Mouse (Mus musculus): ENCODE data around the gene Fkbp8.
"Not testable (repeated sequence)": the region's sequence is repeated elsewhere in the genome, so short reads cannot be mapped to it uniquely, and the experiment has no call there.

Gene Fkbp8

DNA sequence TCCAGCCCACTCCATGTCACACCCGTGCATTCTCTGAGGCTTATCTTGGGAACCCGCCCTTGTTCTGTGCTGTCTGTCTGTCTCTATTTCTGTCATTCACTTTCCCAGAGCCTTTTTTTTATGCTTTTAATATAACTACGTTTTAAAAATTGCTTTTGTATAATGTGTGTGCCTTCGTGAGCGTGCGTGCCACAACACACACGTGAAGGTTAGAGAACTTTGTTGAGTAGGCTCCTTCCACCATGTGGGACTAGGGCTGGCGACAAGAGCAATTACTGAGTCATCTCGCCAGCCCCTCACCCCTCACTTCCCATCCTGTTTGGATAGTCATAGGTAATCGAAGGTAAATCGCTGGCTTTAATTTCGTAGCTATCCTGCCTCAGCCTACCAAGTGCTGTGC is 25.0 kb upstream of the Fkbp8 start:
- DNase-seq, result no peak

DNA sequence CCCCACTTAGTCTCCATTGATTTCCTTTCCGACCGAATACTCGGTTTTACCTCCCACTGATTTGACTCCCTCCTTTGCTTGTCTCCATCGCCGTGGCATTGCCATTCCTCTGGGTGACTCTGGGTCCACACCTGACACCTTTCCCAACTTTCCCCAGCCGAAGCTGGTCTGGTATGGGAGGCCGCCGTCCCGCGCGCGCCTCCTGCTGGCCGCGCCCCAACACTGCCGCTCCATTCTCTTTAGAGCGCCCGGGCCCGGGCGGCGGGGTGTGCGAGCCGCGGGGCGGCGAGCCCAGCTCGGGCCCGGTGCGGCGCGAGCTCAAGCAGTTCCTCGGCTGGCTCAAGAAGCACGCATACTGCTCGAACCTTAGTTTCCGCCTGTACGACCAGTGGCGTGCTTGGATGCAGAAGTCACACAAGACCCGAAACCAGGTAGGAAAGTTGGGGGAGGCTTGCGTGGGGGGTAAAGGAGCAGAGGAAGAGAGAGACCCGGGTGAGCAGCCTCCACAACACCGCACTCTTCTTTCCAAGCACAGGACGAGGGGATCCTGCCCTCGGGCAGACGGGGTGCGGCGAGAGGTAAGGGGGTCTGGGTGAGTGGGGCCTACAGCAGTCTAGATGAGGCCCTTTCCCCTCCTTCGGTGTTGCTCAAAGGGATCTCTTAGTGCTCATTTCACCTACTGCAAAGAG is 24.3 kb upstream of the Fkbp8 start:
- peak; percentile 63 to 83 for DNase-seq

DNA sequence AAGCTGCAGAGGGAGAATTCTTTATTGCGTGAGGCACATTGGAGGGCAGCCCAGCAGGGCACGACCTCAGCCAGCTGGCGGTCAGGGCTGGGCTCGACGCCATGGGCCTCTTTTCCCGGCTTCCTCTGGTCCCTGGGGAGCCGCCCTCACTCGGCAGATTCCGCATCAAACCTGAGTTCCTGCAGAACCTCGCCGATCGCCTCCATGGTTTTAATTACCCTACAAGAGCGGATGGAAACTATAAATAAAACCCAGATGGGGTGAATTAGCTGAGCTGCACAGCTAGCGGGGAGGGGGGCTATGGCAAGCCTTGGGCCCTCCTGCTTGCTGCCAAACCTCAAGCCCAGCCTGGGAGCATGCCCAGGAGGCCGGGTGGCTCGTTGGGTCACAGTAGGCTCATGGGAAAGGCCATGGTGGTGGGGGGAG is 23.2 kb upstream of the Fkbp8 start:
- peak; percentile 49 to 74 for DNase-seq

DNA sequence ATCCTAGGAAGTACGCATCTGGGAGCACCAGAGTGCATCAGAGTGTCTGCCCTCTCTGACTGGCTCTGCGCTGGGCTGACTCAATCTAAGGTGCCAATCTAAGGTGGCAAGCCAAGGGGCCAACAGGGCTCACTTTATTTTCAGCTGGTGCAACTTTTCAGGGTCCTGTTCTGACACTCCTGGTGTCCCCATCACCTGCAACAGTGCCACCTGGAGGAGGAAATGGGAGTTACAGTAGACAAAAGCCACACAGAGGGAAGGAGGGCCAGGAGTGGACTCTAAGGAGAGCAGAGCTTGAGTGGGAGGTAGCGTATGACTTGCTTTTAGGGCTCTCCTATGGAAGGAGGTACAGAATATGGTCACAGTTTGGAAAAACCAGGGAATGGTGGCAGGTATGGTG is 22.7 kb upstream of the Fkbp8 start:
- peak; percentile 65 to 90 for DNase-seq

DNA sequence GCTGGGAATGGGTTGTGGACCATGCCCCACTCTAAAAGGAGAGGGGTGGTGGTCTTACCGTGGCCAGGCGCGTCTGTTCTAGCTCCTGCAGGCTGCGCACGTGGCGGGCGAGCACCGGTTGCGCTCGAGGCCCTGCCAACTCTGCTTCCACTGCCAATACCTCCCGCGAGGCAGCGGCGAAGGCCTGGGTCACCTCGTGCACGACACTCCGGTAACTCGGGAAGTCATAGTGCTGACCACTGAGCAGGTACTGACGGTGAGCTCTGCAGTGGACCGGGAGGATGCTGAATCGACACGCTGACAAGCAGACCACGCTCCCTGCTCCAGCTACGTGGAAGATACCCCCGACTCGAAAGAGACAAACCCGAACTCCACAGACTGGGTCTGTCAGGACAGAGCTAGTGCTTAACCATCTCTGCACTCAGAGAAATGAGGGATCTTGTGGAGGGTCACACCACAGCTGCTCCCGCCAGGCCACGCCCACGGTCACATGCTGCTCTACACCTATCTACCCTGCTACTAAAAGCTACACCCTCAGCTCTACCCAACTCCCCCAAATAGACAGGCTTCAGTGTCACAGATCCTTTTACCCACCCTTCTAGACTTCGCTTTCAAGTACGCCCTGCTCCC is 21.7 kb upstream of the Fkbp8 start:
- DNase-seq, result peak in 1 of 2 experiments; percentile 36

DNA sequence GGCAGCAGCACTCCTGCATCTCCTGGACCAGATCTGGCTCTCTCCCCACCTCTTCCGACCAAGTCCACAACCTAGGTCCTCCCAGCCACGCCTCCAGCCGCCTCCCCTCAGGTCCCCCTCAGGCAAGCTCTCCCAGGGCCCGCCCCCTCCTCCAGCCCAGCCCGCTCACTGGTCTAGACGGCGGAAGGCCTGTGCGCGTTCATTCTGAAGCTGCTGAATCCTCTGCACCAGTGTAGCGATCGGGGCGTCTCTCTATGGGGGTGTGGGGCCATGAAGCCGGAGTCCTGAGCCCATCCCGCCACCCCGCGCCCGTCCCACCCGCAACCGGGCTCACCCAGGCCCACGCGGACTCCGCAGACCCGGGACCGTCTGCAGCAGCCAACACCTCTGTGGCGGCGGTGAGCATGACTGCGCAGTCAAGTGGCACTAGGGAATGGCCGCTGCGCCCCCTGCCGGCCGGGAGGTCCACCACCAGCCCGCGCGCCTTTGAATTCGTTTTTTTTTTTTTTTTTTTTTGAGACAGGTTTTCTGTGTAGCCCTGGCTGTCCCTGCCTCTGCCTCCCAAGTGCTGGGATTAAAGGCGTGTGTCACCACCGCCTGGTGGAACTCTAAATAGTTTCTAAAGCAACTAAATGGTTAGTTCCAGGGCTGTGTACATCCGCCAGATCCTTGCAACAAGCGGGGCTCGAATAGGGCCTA is 21.0 kb upstream of the Fkbp8 start, which contains the start of gene Rex1bd:
Rex1bd (minus strand) TSS at position 425 of the 699 bp plus-strand sequence.
- DNase-seq, result peak; percentile 96 to 97

DNA sequence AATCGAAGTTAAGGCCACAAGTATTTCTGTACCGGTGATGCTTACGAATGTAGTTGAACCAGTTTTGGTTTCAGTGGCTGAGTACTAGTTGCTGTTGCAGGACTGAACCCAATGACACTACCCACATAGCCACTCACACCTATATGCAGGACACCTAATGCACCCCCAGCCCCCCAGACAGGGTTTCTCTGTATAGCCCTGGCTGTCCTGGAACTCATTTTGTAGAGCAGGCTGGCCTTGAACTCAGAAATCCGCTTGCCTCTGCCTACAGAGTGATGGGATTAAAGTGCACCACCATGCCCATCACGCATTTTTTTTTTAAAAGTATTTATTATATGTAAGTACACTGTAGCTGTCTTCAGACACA is 20.5 kb upstream of the Fkbp8 start:
- DNase-seq, result no peak

DNA sequence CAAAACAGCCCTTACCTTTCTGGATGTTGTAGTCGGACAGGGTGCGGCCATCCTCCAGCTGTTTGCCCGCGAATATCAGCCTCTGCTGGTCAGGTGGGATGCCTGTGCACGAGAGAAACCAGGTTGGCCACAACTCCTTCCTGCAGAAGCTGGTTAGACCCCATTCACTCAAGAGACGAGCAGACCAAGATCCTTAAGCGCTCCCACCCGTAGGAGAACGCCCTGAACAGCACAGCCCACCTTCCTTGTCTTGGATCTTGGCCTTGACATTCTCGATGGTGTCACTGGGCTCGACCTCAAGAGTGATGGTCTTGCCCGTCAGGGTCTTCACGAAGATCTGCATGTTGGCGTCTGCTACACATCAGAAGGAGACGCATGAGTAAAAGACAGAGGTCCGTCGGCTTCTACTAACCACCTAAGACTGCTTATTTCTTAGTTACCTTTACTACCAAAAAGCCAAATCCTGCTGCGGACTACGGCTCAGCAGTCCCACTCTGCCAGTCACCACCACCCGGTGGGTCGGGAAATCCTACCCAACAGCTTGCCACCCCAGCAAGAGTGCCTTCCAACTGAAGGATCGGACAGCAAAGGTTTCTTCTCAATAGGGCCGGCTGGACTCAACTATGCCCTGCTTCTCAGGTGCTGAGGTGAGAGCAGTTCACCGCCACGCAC is 18.1 kb upstream of the Fkbp8 start:
- no peak for DNase-seq

DNA sequence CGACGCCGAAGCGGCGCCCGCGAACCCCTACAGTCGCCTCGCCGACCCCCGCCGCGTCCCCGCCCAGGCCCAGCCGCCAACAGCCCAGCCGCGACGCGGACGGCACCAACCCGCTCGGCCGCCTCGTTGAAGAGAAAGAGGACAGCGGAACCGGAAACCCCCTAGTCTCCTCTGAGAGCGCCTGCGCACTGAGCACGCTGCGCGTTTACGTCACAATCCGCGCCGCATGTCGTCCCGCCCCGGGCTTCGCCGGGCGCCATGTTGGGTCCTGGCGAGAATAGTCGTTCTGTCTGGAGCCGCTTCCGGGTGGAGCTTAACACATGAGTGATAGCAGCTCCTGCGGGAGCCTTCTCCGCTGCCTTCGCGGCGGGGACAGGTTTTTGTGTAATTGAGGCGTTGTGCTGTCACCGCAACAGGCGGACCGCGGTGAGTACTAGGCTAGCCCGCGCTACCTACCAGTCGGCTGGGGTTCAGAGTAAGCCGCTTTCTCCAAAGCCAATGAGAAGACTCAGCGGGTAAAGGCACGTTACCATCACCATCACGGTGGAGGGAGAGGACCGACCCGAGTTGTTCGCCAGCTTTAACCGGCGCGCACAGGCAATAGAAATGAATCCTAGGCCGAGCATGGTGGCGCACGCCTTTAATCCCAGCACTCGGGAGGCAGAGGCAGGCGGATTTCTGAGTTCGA is 17.2 kb upstream of the Fkbp8 start, which contains the start of gene Uba52:
Uba52 (minus strand) TSS at position 574 of the 688 bp plus-strand sequence.
- DNase-seq, result peak; percentile 97

DNA sequence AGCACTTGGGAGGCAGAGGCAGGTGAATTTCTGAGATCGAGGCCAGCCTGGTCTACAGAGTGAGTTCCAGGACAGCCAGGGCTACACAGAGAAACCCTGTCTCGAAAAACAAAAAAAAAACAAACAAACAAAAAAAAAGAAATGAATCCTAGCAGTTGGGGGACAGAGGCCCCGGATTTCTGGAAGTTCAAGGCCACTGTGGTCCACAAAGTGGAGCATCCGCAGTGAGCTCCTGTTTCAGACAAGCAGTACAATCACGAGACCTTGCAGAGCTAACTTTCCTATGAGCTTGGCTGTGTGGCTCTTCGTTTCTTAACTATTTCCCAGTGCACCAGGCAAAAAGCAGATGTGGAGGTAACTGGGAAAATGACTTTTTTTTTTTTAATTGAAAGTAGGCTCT is 16.4 kb upstream of the Fkbp8 start:
- DNase-seq, result not testable (repeated sequence)

DNA sequence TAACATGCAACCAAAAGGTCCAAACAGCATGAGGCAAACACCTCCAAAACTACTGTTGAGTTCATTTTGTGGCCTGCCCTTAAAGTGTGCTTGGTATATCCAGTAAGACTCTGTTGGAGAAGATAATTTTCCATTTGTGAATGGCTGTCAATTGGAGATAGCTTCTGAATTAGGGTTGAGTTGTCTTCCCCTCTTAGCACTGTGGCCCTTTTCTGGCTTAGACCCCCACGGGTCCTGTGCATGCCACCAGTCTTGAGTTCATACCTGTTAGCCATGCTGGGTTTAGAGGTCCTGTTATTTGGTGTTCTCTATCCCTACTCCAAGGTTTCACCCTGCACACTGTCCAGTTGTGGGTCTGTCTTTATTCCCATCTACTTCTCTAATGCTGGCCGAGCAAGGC is 15.8 kb upstream of the Fkbp8 start:
- DNase-seq, result no peak

DNA sequence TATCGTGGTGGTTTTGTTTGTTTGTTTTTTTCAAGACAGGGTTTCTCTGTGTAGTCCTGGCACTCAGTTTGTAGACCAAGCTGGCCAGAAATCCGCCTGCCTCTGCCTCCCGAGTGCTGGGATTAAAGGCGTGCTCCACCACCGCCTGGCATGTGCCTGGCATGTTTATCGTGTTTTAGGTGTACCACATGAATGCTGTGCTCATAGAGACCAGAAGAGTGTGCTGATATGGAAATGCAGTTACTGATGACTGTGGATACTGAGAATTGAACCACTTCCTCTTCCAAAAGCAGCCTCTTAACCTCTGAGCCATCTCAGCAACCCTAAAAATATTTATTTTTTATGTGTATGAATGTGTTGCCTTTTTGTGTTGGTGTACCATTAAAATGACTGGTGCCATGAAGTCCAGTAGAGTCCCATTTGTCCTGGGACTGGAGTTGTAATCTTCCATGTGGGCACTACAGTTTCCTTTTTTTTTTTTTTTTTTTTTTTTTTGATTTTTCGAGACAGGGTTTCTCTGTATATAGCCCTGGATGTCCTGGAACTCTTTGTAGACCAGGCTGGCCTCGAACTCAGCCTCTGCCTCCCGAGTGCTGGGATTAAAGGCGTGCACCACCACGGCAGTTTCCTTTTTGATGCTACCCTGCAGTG is 15.1 kb upstream of the Fkbp8 start:
- DNase-seq, result no peak

DNA sequence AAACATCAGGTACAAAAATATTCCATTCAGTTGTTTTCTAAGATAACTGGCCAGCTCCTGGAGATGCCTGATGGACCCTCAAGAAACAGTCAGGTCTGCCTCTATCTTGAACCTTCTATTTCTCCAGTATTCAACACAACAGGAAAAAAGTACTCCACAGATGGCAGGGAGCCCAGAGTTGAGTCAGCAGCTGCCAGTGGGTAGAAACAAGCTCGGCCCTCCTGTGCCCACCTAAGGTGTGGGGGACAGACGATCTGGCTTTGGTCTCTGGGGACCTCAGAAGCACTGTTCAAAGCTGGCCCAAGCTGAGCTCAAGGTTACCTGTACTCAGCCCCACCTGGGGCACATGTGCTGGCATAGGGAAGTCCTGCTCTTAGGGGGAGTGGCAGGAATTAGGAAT is 14.1 kb upstream of the Fkbp8 start:
- peak in 1 of 2 experiments; percentile 49 for DNase-seq

DNA sequence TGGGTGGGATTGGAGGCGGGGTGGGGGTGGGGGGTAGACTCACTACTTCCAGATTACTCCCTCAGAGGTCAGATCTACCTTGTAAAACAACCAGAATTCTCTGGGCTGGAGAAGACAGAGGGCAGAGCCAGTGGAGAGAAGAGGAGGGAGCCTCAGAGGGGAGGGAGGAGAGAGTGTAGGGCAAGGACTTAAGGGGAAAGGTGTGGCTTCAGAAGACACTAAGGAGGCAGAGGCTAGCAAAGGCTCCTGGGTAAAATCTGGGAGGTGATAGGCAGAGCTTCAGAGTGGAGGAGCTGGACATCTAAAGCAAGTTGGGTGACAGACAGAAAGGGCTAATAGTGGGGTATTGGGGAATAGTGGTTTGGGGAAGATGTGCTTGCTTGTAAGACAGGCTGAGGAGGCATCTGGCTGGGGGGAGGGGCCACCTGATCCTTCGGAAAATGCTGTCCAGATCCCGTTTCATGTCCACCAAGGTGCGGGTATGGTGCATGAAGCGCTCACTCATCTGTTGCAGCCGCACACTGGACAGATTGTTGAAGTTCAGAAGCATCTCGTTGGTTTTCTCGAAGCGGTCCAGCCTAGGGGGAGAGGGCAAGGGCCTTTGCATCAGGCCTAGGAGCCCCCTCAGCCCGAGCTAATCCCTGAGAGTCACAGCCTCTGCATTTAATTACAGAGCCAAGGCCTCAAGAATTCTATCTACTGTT is 9.4 kb upstream of the Fkbp8 start:
- no peak for DNase-seq

DNA sequence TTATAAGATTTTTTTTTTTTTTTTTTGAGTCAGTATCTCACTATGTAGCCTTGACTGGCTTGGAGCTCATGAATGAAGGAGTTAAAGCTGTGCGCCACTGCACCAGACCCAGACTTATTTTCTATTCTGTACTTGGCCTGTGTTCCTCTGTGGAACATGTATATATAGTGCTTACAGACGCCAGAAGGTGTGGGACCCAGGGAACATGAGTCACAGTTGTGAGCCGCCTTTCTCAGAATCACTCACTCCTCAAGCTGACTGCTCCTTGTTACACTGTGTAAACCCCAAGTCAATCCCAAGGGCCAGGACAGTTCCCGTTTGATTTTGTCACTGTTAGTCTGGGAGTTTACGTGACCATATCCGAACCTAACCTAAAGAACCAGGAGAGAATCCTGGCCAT is 8.5 kb upstream of the Fkbp8 start:
- DNase-seq, result no peak

DNA sequence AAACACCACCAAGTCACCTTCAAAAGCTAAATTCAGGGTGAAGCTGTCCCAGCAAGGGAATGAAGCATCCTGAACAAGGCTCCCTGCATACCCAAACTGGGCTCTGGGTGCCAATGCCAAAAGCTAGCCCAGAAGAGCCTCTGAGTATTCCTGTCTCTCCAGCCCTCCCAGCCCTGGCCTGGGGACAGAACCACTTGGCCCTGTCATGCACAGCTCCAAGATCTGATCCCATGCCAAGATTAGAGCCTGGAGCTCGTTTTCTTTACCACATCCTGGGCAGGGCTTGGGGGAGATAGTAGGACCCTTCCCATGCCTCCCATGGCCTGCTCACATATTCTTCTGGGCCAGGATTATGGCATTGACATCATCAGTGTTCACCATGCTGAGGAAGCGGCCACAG is 7.9 kb upstream of the Fkbp8 start:
- no peak for DNase-seq

DNA sequence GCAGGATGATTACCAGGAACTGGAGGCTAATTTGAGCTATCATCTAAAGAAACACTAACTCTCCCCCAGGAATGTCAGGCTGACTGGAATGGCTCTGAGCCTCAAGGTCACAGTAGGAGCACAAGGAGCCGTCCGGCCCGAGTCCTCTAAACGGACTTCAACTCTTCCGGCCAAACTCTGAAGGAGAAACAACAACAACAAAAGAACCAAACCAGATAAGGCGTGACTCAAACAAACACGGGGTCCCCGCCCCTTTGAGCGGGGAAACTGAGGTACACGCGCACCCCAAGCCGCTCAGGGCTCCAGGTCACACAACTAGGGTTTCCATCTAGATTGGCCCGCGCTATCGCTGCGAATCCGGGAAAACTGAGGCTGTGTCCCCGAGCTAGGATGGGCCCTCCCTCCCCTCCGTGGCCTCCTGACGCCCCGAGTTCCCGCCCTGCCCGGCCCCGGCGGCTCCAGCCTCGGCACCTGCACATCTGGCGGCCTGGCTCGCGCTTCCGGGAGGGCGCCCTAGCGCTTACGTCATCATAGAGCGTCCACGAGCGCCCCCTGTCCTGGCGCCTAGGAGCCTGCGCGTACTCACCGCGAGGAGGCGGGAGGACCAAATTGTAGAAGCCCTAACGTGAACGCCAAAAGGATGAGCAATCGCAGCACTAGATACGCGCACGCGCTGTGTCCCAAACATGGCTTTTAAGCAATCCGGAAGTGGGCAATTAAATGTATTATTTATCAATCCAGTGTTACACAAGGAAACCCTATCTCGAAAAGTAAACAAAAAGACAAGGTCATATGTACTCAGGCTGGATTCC is 4.7 kb upstream of the Fkbp8 start:
- DNase-seq, result peak; percentile 96 to 97

DNA sequence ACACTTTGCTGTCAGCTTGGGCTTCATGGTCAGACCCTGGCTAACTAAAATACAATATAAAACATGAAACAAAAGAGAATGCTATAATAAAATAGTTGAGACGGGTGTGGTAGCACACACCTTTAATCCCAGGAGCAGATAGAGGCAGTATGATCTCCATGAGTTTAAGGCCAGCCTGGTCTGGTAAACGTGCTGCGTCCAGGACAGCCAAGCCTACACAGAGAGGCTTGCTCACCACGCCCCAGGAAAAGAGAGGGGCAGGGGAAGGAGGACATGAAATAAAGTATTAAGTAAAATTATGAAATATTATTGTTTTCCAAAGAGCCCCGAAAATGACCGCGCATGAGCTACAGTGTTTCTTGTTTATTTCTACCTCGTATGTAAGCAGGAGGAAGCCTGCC is 413 bp upstream of the Fkbp8 start:
- no peak for DNase-seq

DNA sequence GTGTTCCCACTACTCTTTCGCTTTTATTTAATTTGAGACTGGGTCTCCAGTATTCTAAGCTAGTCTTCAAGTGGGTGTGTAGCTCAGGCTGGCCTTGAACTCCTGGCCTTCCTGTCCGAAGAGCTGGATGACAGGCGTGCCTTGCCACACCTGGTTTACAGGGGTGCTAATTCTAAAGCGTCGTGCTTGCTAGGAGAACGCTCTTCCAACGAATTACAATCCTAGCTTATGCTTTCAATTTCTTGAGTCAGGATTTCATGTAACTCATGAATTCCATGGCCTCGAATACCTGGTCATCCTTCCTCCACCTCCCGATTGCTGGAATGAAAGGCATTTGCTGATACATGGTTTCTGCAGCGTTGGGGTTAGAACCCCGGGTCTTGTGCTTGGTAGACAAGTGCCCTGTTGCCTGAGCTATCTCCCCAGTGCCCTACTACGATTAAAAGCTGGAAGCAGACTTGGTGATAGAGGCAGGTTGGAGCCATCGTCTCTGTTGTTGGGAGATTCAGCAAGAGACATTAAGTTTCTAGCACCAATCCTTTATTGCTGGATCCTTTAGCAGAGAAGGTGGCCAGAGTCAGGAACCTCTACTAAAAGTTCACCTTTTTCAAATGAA is 766 bp downstream of the Fkbp8 start:
- DNase-seq, result no peak

DNA sequence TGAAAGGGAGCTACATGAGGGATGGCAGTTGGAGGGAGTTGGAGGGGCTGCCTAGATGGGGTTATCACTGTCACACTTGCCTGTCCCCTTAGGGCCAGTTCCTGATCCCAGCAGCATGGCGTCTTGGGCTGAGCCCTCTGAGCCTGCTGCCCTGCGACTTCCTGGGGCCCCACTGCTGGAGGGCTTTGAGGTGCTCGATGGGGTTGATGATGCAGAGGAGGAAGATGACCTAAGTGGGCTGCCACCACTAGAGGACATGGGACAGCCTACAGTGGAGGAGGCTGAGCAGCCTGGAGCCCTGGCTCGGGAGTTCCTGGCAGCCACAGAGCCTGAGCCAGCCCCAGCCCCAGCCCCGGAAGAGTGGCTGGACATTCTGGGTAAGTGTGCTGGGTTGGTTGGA is 1.8 kb downstream of the Fkbp8 start:
- no peak for DNase-seq

Measured in kidney, postnatal 36 days (tissue).